Comparison of ENCODE assay signal across 24 mouse cellular contexts in genomic region chr3:31220040-31220439, GRCm38 (mm10).
DNase-seq lines count a peak whose midpoint lies in the region; TF ChIP-seq lines count a peak whose summit lies in the region.
"Had no signal": no experiment of that assay in that cellular context is flagged by ENCODE, and none has a peak within 500 bp of the region (broad histone marks: within the 10 kb centered on the region; RNA-seq: fewer than 3 reads in every experiment).

No protein-coding gene starts in this region.

- WGBS in macrophage (ENCODE audit: missing documents), result 88% methylated on average over 4 of the region's 4 CpGs

- intact Hi-C loops in heart, postnatal 10 days (cut with DNase I), result no loop called here

- H3K27me3 ChIP-seq in testis, adult 2 months (ENCODE audit: control insufficient read depth, insufficient read depth, low read length), result no peaks in the 10 kb centered on the region
- H3K27me3 ChIP-seq: embryonic facial prominence, embryonic 12.5 days; embryonic facial prominence, embryonic 15.5 days; forebrain, embryonic 12.5 days; forebrain, embryonic 15.5 days; hindbrain, embryonic 12.5 days; hindbrain, embryonic 15.5 days; Patski had no signal

- H3K4me3 ChIP-seq in testis, adult 2 months (ENCODE audit: control insufficient read depth, low read depth, low read length), result no peak overlapping the region
- H3K4me3 ChIP-seq in macrophage (ENCODE audit: inconsistent target), result no peak overlapping the region
- H3K4me3 ChIP-seq: embryonic facial prominence, embryonic 12.5 days; embryonic facial prominence, embryonic 15.5 days; erythroblast, embryonic 14.5 days; forebrain, embryonic 12.5 days; forebrain, embryonic 15.5 days; heart, adult 2 months; heart, embryonic 10.5 days; heart, embryonic 13.5 days; hindbrain, embryonic 12.5 days; hindbrain, embryonic 15.5 days had no signal

- no peaks in the 10 kb centered on the region for H3K36me3 ChIP-seq in testis, adult 2 months (ENCODE audit: control insufficient read depth, insufficient read depth, low read length)
- no peaks in the 10 kb centered on the region for H3K36me3 ChIP-seq in macrophage (ENCODE audit: inconsistent target)
- H3K36me3 ChIP-seq: embryonic facial prominence, embryonic 12.5 days; embryonic facial prominence, embryonic 15.5 days; forebrain, embryonic 12.5 days; heart, embryonic 10.5 days; heart, embryonic 13.5 days had no signal

- peaks cover 7% of the 10 kb centered on the region for H3K4me1 ChIP-seq in testis, adult 2 months (ENCODE audit: control insufficient read depth, insufficient read depth, low read length)
- H3K4me1 ChIP-seq: forebrain, embryonic 12.5 days; forebrain, embryonic 15.5 days; hindbrain, embryonic 12.5 days; hindbrain, embryonic 15.5 days had no signal

- H3K27ac ChIP-seq in testis, adult 2 months (ENCODE audit: control insufficient read depth, insufficient read depth, low read depth, low read length), result peak overlapping the region; percentile 79; the same call in 1 of the 2 replicates
- 0 out of 2 replicates have a peak overlapping the region, but pooled peaks have one; percentile 7 for H3K27ac ChIP-seq in macrophage
- H3K27ac ChIP-seq: embryonic facial prominence, embryonic 12.5 days; embryonic facial prominence, embryonic 15.5 days; forebrain, embryonic 12.5 days; forebrain, embryonic 15.5 days; heart, adult 2 months; heart, embryonic 10.5 days; heart, embryonic 13.5 days; hindbrain, embryonic 12.5 days; hindbrain, embryonic 15.5 days had no signal

- no peak for TF ChIP-seq CTCF in testis, adult 2 months (IDR thresholded peaks at IDR 0.05; ENCODE audit: control insufficient read depth, insufficient read depth, insufficient replicate concordance, low read depth, low read length)

- DNase-seq in heart, adult 11 months, result peak; percentile 86
- no peak for DNase-seq in heart, postnatal 10 days
- DNase-seq in testis, postnatal 10 days (ENCODE audit: low spot score), result no peak
- DNase-seq in right cerebral cortex, adult 18-20 months, result no peak
- DNase-seq in retina, postnatal 1 day, result no peak
- DNase-seq in lung, postnatal 14 days, result no peak
- DNase-seq: adrenal gland, postnatal 10 days; cerebellum, adult 11 months; cerebellum, adult 8-10 months; cerebellum, postnatal 14 days; gastrocnemius, postnatal 25 days; heart, adult 2 months had no signal

- no peaks in the 10 kb centered on the region for H3K79me2 ChIP-seq in macrophage (ENCODE audit: inconsistent target)

- TF ChIP-seq POLR2A in testis, adult 2 months (IDR thresholded peaks at IDR 0.05; ENCODE audit: control insufficient read depth, low read depth, low read length), result no peak
